Mouse (Mus musculus) neural tube, embryonic 11.5 days (tissue): ENCODE data around the gene Ing1. TPM values are rescaled to one million over a fixed set of nuclear protein-coding genes. Genes with fewer than 3 reads are reported as not detected.

Source experiments
- ATAC-seq: fragments of 200-750 bp; cut with Nextera tagmentation; 2 replicates; pipeline ENCODE4 v1.8.0; 2017; ENCODE audit warnings: moderate number of reproducible peaks, mild to moderate bottlenecking, moderate TSS enrichment, moderate library complexity; ENCODE audit not compliant: insufficient read depth, low FRiP score, low TSS enrichment
- DNase-seq: peaks from one replicate; pipeline ENCODE4 v3.0.0-alpha.2; 2015; ENCODE audit warnings: low spot score
- H3K27ac ChIP-seq: fragments of 300-500 bp; sonication (generic); 2 replicates; pipeline ENCODE4 v1.5.1; 2014; ENCODE audit warnings: low read depth, mild to moderate bottlenecking, low read length
- H3K27me3 ChIP-seq: fragments of 300-500 bp; sonication (generic); 2 replicates; pipeline ENCODE4 v1.6.1; 2014; ENCODE audit warnings: mild to moderate bottlenecking, low read length, mixed read lengths; ENCODE audit not compliant: control insufficient read depth, insufficient read depth
- H3K36me3 ChIP-seq: fragments of 300-500 bp; sonication (generic); 2 replicates; pipeline ENCODE4 v1.6.1; 2014; ENCODE audit warnings: mild to moderate bottlenecking, low read length, moderate library complexity, mixed read lengths; ENCODE audit not compliant: control insufficient read depth, insufficient read depth
- H3K4me1 ChIP-seq: fragments of 300-500 bp; sonication (generic); 2 replicates; pipeline ENCODE4 v1.6.1; 2014; ENCODE audit warnings: low read length, mixed read lengths; ENCODE audit not compliant: control insufficient read depth, insufficient read depth
- H3K4me2 ChIP-seq: fragments of 300-500 bp; sonication (generic); 2 replicates; pipeline ENCODE4 v1.6.1; 2014; ENCODE audit warnings: low read depth, mild to moderate bottlenecking, moderate library complexity
- H3K4me3 ChIP-seq: fragments of 300-500 bp; sonication (generic); 2 replicates; pipeline ENCODE4 v1.5.1; 2014; ENCODE audit warnings: low read depth, low read length
- H3K9ac ChIP-seq: fragments of 300-500 bp; sonication (generic); 2 replicates; pipeline ENCODE4 v1.6.1; 2014; ENCODE audit warnings: mild to moderate bottlenecking, low read length
- H3K9me3 ChIP-seq: fragments of 300-500 bp; sonication (generic); 2 replicates; pipeline ENCODE4 v1.6.1; 2016; ENCODE audit warnings: low read length; ENCODE audit not compliant: control insufficient read depth
- WGBS: fragments of 180-500 bp; shearing (Covaris S2); extraction: QIAGEN DNeasy Blood & Tissue Kit; methylation state at CpG from one replicate; pipeline ENCODE4 v1.1.7; 2014; 5-methylcytosine and 5-hydroxymethylcytosine counted together
- polyA plus RNA-seq: library from polyadenylated mRNA; unstranded; fragments of >200 nt; fragmentation: Nextera tagmentation; extraction: Ambion mirVana; gene quantifications from 2 replicates; pipeline ENCODE4 v1.2.1, GENCODE M21; 2014

Ing1 gene
- polyA plus RNA-seq, 1 experiment from 2014 or later = 47.7 TPM

DNA sequence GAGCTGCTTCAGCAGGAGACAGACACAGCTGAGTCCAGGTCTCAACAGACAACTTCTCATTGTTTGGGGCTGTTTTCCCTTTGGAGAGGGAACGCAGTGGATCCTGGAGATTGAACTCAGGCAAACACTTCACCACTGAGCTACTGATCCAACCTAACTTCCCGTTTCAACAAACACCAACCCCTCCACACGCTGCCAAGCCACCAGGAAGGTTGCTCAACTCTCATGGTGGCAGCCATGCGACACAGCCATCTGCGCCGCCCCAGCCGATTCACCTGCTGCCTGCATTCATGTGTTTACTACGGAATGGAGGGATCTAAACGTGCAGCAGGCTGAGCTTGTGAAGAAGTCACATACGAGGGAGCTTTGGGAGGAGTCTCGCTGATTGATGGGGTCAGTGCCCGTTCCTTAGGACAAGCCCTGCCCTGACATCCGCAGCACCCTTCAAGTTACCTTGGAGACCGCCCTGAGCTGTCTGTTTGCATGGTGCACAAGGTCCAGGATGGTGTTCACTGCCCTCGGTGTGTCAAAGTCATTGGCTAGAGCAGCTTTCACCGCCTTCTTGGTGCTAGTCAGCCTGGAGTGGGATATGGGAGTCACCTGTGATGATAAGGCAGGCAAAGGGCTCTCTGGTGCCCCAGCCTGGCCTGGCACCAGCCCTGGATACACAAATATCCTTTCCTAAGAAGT lies 37.9 kb upstream of the Ing1 start:
- Histone ChIP-seq H3K27me3 (no peaks in the 10 kb centered on the region), H3K9ac (no peak overlapping the region), H3K4me2 (no peak overlapping the region), H3K4me1 (no peaks in the 10 kb centered on the region), H3K27ac (no peak overlapping the region), H3K9me3 (no peaks in the 10 kb centered on the region), H3K4me3 (no peak overlapping the region), H3K36me3 (peaks cover 12% of the 10 kb centered on the region; the same call in 1 of the 2 replicates)
- no peak for DNase-seq
- no peak for ATAC-seq
- WGBS = 88% methylated on average over 16 of the region's 16 CpGs

GRCm38 (mm10) chr8:11518056-11518396 lies 37.3 kb upstream of the Ing1 start:
- Histone ChIP-seq H3K27me3 (no peaks in the 10 kb centered on the region), H3K4me3 (no peak overlapping the region), H3K4me1 (no peaks in the 10 kb centered on the region), H3K36me3 (peaks cover 10% of the 10 kb centered on the region; the same call in 1 of the 2 replicates), H3K4me2 (no peak overlapping the region), H3K9me3 (no peaks in the 10 kb centered on the region), H3K27ac (no peak overlapping the region), H3K9ac (no peak overlapping the region)
- DNase-seq (no peak), ATAC-seq (no peak)
- 96% methylated on average over 6 of the region's 6 CpGs for WGBS

- H3K4me1 ChIP-seq = no peaks in the 10 kb centered on the region
These were observed 36.7 kb upstream of the Ing1 start for GRCm38 (mm10) chr8:11518676-11519075.

GRCm38 (mm10) chr8:11523331-11523730 lies 32.0 kb upstream of the Ing1 start:
- H3K4me3 ChIP-seq = no peak overlapping the region
- H3K27me3 ChIP-seq = no peaks in the 10 kb centered on the region
- no peaks in the 10 kb centered on the region for H3K4me1 ChIP-seq
- WGBS = 77% methylated on average over 3 of the region's 3 CpGs
- 0 out of 2 replicates have a peak, but pooled peaks cover 2% of the 10 kb centered on the region for H3K36me3 ChIP-seq
- no peaks in the 10 kb centered on the region for H3K9me3 ChIP-seq
- ATAC-seq (no peak), DNase-seq (no peak)
- H3K4me2 ChIP-seq = no peak overlapping the region
- H3K9ac ChIP-seq = no peak overlapping the region
- no peak overlapping the region for H3K27ac ChIP-seq

More at GRCm38 (mm10) chr8:11518676-11519075, 36.7 kb upstream of the Ing1 start:
- Histone ChIP-seq H3K9me3 (no peaks in the 10 kb centered on the region), H3K36me3 (peaks cover 10% of the 10 kb centered on the region; the same call in 1 of the 2 replicates), H3K27ac (no peak overlapping the region), H3K9ac (no peak overlapping the region), H3K27me3 (no peaks in the 10 kb centered on the region), H3K4me2 (no peak overlapping the region), H3K4me3 (no peak overlapping the region)
- DNase-seq = no peak
- no peak for ATAC-seq
- 95% methylated on average over 11 of the region's 11 CpGs for WGBS

DNA sequence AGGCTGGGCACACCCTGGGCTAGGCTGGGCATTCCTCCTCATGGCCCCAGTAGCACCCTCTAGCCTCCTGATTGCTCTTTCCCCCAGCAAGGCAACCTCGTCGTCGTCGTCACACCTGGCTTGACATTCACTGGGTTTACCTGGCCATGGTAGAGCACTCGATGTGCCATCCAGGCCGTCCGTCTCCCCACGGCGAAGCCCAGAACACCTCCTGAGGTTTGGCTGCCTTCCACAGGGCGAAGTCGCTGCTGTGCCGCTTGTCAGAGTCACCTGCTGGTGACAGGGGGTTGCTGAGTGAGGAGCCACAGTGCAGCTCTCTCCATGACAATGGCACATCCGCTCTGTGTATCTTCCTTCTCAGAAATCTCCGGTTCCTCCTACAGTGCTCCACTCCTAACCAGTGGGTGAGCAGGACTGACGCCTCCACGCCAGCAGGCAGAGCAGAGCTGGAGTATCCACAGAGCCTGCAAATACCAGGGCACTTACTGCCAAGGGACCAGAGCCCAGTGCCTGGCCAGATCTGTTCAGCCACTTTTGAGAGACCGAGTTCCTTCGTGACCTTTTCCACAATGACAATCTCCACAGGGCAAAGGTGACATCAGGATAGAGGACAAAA lies 25.1 kb upstream of the Ing1 start:
- H3K4me3 ChIP-seq = no peak overlapping the region
- ATAC-seq (no peak), DNase-seq (no peak)
- H3K27ac ChIP-seq = no peak overlapping the region
- WGBS = 83% methylated on average over 18 of the region's 18 CpGs
- H3K9me3 ChIP-seq = no peaks in the 10 kb centered on the region
- no peaks in the 10 kb centered on the region for H3K36me3 ChIP-seq
- H3K4me1 ChIP-seq = no peaks in the 10 kb centered on the region
- no peak overlapping the region for H3K9ac ChIP-seq
- no peaks in the 10 kb centered on the region for H3K27me3 ChIP-seq
- no peak overlapping the region for H3K4me2 ChIP-seq

DNA sequence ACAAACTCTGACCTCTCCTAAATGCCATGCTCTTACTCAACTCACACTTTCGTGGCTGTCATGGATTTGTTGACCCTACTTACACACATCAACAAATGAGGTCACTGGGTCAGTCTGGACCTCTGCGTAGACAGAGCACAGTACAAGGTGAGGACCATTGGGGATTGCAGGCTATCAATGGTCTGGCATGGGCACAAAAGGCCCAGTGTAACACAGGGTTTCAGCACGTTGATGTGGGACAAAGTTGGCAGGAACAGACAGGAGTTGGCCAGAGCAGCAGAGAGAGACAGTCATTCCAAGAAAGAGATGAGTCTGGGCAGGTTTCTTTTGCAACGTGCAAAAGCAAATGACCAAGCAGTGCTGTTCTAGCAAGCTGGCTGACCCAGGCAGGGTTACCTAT lies 24.5 kb upstream of the Ing1 start:
- Histone ChIP-seq H3K4me2 (no peak overlapping the region), H3K27me3 (no peaks in the 10 kb centered on the region), H3K36me3 (no peaks in the 10 kb centered on the region), H3K4me1 (no peaks in the 10 kb centered on the region), H3K4me3 (no peak overlapping the region), H3K9me3 (no peaks in the 10 kb centered on the region), H3K27ac (no peak overlapping the region), H3K9ac (no peak overlapping the region)
- ATAC-seq (no peak), DNase-seq (no peak)
- WGBS = 72% methylated on average over 4 of the region's 4 CpGs

- Histone ChIP-seq H3K27me3 (no peaks in the 10 kb centered on the region), H3K4me1 (no peaks in the 10 kb centered on the region), H3K9ac (no peak overlapping the region), H3K9me3 (no peaks in the 10 kb centered on the region), H3K27ac (no peak overlapping the region), H3K4me2 (no peak overlapping the region), H3K4me3 (no peak overlapping the region), H3K36me3 (no peaks in the 10 kb centered on the region)
- ATAC-seq (no peak), DNase-seq (no peak)
- 51% methylated on average over 9 of the region's 9 CpGs for WGBS
These were observed 20.9 kb upstream of the Ing1 start for GRCm38 (mm10) chr8:11534494-11534893.

GRCm38 (mm10) chr8:11539049-11539448 lies 16.3 kb upstream of the Ing1 start:
- Histone ChIP-seq H3K36me3 (peaks cover 5% of the 10 kb centered on the region), H3K9ac (no peak overlapping the region), H3K27me3 (no peaks in the 10 kb centered on the region), H3K4me1 (no peaks in the 10 kb centered on the region), H3K9me3 (no peaks in the 10 kb centered on the region), H3K4me3 (no peak overlapping the region), H3K27ac (no peak overlapping the region), H3K4me2 (no peak overlapping the region)
- DNase-seq = no peak
- ATAC-seq = no peak
- WGBS = over 99% methylated on average over 4 of the region's 4 CpGs

GRCm38 (mm10) chr8:11540182-11540581 lies 15.2 kb upstream of the Ing1 start:
- peaks cover 5% of the 10 kb centered on the region for H3K36me3 ChIP-seq
- H3K9me3 ChIP-seq = no peaks in the 10 kb centered on the region
- ATAC-seq = no peak
- no peak overlapping the region for H3K27ac ChIP-seq
- no peak overlapping the region for H3K4me3 ChIP-seq
- H3K9ac ChIP-seq = no peak overlapping the region
- no peak overlapping the region for H3K4me2 ChIP-seq
- WGBS = 90% methylated on average over 8 of the region's 8 CpGs
- no peaks in the 10 kb centered on the region for H3K27me3 ChIP-seq
- no peaks in the 10 kb centered on the region for H3K4me1 ChIP-seq
- DNase-seq = no peak
